Mouse (Mus musculus): ENCODE results near the gene Aox1.

DNA sequence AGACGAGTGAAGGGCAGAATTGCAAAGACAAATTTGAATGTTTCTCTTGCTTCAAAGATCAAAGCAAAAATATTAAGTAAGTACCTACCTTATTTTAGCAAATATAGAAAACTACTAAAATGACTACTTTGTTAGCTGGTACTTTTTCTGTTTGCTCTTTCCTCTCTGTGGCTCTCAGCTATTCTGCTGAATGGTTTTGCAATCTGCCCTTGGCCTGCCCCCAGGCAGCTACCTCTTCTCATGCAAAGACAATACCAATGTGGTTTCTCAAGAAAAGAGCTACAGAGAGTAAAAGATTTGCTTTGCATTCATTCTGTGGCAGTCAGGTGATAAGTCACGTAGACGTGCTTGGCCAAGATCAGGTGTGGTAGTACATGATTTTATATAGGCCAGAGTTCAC lies 31.6 kb upstream of the Aox1 start:
- TF ChIP-seq CTCF (conservative IDR thresholded peaks at IDR 0.05; ENCODE audit: low read length) (no peak), NANOG (IDR thresholded peaks at IDR 0.05; ENCODE audit: borderline replicate concordance, low read length) (no peak), POU5F1 (IDR thresholded peaks at IDR 0.05; ENCODE audit: borderline replicate concordance, low read length) (no peak)
